Mouse (Mus musculus) CD4-positive, CD25-positive, alpha-beta regulatory T cell (primary cell): ENCODE results near the gene Olfr605. TPM values are rescaled to one million over a fixed set of nuclear protein-coding genes. Genes with fewer than 3 reads are reported as not detected.

ENCODE experiments used
- polyA plus RNA-seq: library from polyadenylated mRNA; unstranded; fragments of 100-300 nt; shearing (Covaris generic); gene quantifications from one replicate; pipeline ENCODE4 v1.2.1, GENCODE M21; 2017

Olfr605 gene
- polyA plus RNA-seq: not detected

GRCm38 (mm10) chr7:103445339-103445738 lies at the start of gene Olfr605:
Gene Olfr605, minus strand, starts transcription at chr7:103445439.

GRCm38 (mm10) chr7:103469577-103469976 lies 24.3 kb upstream of the Olfr605 start, which contains the start of gene Olfr608:
Gene Olfr608, plus strand, starts transcription at chr7:103469877.

GRCm38 (mm10) chr7:103448746-103449145 lies 3.5 kb upstream of the Olfr605 start, which contains the start of gene Olfr606:
Gene Olfr606, plus strand, starts transcription at chr7:103449046.

GRCm38 (mm10) chr7:103414772-103415171 lies 30.5 kb downstream of the Olfr605 start, which contains the start of gene Usp17lc:
Gene Usp17lc, plus strand, starts transcription at chr7:103415072.

Other genes starting within 250 kb of the Olfr605 start
- not detected for gene Olfr593, start 233.6 kb downstream of the Olfr605 start, polyA plus RNA-seq
- not detected for gene Olfr594, start 228.4 kb downstream of the Olfr605 start, polyA plus RNA-seq
- gene Usp17ld, start 192.9 kb downstream of the Olfr605 start, polyA plus RNA-seq: not detected
- gene Olfr596, start 139.8 kb downstream of the Olfr605 start, polyA plus RNA-seq: not detected
- 0.11 TPM for gene Olfr597, start 129.1 kb downstream of the Olfr605 start, polyA plus RNA-seq
- gene Olfr598, start 121.9 kb downstream of the Olfr605 start, polyA plus RNA-seq: not detected
- gene Olfr599, start 109.5 kb downstream of the Olfr605 start, polyA plus RNA-seq: not detected
- gene Olfr600, start 95.8 kb downstream of the Olfr605 start, polyA plus RNA-seq: 0.19 TPM
- 0.16 TPM for gene Olfr601, start 82.8 kb downstream of the Olfr605 start, polyA plus RNA-seq
- gene Olfr603, start 59.3 kb downstream of the Olfr605 start, polyA plus RNA-seq: not detected
- gene Usp17lc, start 30.4 kb downstream of the Olfr605 start, polyA plus RNA-seq: not detected
- gene Olfr606, start 3.6 kb upstream of the Olfr605 start, polyA plus RNA-seq: not detected
- gene Olfr607, start 18.7 kb upstream of the Olfr605 start, polyA plus RNA-seq: 0.07 TPM
- gene Olfr608, start 24.4 kb upstream of the Olfr605 start, polyA plus RNA-seq: not detected
- not detected for gene Olfr609, start 52.6 kb upstream of the Olfr605 start, polyA plus RNA-seq
- gene Olfr610, start 66.7 kb upstream of the Olfr605 start, polyA plus RNA-seq: not detected
- not detected for gene Olfr611, start 75.4 kb upstream of the Olfr605 start, polyA plus RNA-seq
- not detected for gene Olfr612, start 97.3 kb upstream of the Olfr605 start, polyA plus RNA-seq
- gene Olfr613, start 102.6 kb upstream of the Olfr605 start, polyA plus RNA-seq: not detected
- not detected for gene Olfr615, start 110.6 kb upstream of the Olfr605 start, polyA plus RNA-seq
- gene Olfr616, start 123.7 kb upstream of the Olfr605 start, polyA plus RNA-seq: not detected
- gene Olfr617, start 127.6 kb upstream of the Olfr605 start, polyA plus RNA-seq: not detected
- not detected for gene Olfr618, start 144.7 kb upstream of the Olfr605 start, polyA plus RNA-seq
- not detected for gene Olfr619, start 155.1 kb upstream of the Olfr605 start, polyA plus RNA-seq
- gene Olfr620, start 167.1 kb upstream of the Olfr605 start, polyA plus RNA-seq: 0.11 TPM
- not detected for gene Olfr622, start 197.3 kb upstream of the Olfr605 start, polyA plus RNA-seq
- gene Olfr623, start 218.3 kb upstream of the Olfr605 start, polyA plus RNA-seq: not detected
- 0.02 TPM for gene Olfr624, start 225.8 kb upstream of the Olfr605 start, polyA plus RNA-seq
- not detected for gene Olfr625-ps1, start 237.3 kb upstream of the Olfr605 start, polyA plus RNA-seq